Mouse (Mus musculus): Measurements from ENCODE around the gene Clpsl2.
A peak's percentile ranks its signal among the peaks of the same experiment; 100 is the strongest.
"Not testable (repeated sequence)": the region's sequence is repeated elsewhere in the genome, so short reads cannot be mapped to it uniquely, and the experiment has no call there.

Gene Clpsl2

DNA sequence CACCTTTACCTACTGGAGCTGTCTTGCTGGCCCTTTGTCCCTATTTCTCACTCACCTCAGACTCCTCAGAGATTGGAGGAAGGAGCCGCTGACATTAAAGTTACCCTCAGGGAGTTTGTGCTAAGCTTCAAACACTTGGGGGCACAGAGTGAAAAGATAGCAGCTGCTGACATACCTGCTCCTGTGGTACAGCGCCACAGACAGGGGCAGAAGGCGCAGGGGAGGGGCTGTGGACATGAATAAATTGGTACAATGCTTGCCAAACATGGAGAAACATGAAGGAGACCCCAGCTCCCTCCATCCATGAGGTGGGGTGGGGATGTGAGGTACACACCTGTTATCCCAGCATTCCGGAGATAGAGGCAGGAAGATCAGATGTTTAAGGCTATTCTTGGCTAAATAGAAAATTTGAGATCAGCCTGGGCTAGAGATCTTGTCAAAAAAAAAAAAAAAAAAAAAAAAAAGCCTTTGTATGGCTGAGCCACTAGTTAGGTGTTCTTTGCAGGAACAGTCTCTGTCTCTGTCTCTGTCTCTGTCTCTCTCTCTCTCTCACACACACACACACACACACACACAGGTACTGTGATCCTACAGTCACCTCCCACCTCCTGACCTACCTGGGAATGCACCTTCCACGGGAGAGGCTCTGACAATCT is 28.0 kb upstream of the Clpsl2 start:
- no peak for DNase-seq (ENCODE audit: low spot score)

DNA sequence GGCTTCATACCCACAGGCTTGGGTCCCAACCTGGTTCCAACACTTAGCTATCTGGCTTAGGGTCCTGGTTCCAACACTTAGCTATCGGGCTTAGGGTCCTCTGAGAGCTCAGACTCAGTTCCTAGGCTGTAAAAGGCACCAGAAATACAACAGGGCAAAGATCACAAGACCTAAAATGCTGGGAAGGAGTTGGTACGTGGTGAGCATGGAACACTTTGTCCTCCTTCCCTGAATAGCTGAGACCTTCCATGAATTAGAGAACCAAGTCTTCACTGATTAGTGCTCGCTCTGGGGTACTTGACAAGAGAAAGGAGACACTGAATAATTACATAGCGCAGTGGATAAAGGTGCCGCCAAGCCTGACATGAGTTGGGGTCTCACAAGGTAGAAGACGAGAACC is 27.3 kb upstream of the Clpsl2 start:
- no peak for DNase-seq (ENCODE audit: low spot score)

DNA sequence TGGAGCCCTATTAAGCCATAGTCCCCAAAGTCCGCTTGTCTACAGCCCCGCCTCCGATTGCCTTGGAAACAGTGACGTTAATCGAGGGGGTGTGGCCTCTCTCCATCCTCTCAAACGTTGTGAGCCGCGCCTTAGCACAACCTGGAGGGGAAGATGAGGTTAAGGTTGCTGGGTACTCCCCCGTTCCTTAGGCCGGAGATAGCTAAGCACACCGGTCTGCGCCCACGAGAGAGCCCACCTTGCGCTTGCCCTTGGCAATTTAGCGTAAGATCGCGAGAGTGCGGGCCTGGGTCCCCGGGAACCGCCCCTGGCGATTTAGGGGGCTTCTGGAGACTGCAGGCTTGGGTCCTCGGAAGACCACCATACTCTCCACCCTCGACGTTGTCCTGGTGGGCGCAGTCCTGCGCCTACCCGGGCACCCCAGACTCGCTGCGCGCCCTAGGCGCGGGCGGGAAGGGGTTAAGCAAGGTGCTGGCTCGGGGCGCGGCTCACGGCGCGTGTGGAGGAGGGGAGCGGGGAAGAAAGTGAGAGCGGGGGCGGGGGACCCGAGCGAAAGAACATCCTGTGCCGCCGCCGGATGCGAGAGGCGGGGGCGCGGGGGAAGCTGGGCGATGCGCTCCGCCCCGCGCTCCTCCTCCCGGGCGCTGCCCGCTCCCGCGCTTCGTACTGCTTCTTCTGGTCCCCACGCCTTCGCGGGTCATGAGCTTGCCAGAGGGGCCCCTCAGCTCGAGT is 26.4 kb upstream of the Clpsl2 start:
- peak; percentile 70 for DNase-seq (ENCODE audit: low spot score)

DNA sequence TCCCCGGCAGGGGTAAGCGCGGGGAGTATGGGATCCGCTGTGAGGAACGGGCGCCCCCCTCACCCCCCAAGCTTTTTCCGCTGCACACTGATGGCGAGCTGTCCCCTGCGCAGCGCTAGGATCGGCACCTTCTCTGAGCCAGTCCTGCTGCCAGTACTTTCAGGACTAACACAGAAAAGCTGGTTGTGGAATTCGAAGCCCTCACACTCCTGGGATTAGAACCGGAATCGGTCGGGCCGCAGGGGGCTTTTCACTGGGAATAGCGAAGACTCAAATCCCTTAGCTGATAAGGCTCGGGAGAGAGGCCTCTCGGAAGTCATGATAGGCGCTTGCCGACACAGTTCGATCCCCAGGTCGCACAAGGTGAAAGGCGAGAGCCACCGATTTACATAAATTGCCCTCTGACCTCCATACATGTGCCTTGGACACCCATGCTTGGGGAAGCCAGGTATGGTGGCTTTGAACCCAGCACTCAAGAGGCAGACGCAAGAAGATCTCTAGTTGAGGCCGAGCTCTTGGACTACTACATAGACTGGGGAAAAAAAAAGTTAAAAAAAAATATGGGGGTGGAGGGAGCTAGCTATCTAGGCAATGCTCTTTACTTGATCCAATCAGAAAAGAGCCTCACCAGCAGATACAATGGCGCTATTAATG is 25.7 kb upstream of the Clpsl2 start:
- no peak for DNase-seq (ENCODE audit: low spot score)

DNA sequence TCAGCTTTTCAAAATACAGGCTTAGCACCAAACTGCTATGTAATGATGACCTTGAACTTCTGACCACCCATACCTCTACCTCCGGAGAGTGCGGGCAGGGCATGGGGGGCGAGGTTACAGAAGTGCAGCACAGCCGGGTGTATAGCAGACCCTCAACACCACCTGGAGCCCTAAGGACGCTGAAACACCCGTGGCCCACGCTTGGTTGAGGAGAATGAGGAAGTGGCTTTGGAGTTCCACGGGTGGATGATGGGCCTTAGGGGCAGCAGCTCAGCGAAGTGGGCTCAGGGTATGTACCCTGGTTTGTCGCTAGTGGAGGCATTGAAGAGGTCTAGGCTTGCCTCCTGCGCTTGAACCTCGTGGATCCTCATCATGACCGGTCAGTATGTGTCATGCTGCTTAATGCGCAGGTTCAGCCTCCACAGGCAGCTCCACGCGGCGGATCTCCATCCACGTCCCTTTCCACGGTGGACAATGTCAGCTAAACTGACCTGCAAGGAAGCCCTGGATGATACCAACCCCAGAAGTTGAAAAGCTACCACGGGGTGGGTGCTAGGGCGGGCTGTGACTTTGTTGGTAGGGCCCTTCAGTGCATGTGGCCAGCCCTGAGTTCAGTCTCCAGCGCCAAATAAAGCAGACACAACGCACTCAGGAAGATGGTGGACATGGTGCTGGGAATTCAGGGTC is 25.1 kb upstream of the Clpsl2 start:
- no peak for DNase-seq (ENCODE audit: low spot score)

DNA sequence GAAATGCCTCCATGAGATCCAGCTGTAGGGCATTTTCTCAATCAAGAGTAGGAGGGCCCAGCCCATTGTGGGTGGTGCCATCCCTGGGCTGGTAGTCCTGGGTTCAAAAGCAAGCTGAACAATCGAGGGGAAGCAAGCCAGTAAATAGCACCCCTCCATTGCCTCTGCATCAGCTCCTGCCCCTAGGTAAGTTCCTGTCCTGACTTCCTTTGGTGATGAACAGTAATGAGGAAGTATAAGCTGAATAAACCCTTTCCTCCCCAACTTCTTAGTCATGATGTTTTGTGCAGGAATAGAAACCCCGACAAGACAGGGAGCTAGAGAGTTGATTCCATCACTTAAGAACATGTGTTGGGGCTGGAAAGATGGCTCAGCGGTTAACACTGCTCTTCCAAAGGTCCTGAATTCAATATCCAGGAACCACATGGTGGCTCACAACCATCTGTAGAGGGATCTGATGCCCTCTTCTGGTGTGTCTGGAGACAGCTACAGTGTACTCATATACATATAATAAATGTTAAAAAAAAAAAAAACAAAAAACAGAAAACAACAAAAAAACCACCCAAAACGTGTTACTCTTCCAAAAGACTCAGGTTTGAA is 24.3 kb upstream of the Clpsl2 start:
- no peak for DNase-seq (ENCODE audit: low spot score)

DNA sequence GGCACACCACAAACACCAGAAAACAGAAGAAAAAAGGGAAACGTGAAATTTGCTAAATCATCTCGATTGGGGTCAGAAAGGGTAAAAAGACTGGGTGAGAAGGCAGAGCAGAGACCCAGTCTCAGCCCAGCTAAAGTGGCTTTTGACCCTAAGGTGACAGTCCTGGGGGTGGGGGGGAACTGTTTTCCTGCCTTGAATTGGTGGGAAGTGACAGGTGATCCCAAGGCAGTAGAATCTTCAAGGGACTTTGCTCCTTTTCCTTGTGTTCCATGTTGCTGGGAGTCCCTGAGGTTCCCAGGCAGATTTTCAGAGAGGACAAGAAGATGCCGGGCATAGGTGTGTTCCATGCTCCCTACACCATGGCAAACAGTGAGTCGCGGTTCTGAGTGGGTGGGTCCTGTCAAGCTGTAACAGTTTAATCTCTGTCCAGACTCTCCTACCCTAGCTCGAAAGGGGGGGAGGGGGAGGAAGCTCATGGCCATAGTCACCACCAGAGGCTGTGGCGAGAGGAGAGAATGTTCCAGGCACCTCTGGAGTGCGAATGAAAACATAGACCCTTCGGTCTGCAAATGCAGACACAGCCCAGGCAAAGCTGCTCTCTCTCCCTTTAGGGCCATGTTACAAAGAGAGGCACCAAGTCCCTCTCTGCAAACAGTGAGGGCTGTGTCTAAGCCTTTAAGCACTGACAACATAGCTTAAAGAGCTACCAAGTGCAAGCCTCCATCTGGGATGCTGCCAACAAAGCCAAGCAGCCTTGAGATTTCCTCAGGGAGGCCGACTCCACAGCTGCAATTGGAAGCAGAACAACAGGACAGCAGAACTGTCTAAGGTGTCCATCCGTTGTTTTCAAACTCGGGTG is 21.8 kb upstream of the Clpsl2 start:
- peak; percentile 96 for DNase-seq (ENCODE audit: low spot score)

DNA sequence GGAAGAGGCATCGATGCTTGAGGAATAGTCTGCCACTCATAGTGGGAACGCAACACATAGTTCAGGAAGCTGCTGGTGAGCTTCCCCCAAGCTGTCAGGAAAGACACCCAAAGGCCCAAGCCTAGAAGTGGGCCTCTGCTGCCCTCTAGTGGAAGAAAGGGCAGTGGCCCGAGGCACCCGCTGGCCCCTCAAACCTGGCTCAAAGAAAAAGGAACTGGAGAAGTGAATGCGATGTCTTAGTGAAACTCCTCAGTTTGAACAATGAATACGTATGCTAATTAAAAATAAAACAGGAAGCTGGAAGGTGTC is 21.2 kb upstream of the Clpsl2 start:
- DNase-seq (ENCODE audit: low spot score): peak; percentile 94

DNA sequence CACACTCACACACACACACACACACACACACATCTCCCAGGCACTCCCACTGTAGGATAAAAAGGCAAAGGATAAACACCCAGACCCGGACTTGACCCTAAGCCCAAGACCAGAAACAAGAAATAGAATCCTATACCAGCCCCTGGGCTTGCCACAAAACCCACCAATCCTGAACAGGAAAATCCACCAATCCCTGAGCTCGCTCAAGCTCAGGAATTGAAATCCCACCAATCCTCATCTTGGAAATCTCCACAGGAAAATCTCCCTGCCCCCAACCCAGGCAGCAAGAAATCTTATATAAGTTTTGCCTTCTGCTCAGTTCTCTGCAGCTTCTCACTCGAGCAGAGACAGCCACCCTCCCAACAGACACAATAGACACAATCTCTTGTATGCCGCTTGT is 20.1 kb upstream of the Clpsl2 start:
- no peak for DNase-seq (ENCODE audit: low spot score)

DNA sequence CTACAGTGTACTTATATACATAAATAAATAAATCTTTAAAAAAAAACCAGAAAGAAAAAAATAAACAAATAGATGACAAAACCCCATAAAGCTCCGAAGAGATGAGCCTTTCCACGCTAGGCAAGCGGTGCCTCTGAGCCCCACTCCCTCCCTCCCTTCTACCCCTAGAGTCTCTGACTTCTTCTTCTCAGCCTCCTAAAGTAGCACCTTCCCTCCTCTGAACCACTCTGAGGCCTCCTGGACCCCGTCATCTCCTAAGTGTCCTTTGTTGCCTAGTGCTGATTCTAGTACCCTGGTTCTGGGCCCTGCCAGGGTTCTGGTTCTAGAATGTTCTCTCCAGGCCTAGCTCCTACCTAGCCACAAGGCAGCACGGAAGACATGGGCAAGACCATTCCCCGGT is 18.7 kb upstream of the Clpsl2 start, which contains the start of gene Armc12:
TSS of gene Armc12 (plus strand) at position 301 of the 400 bp plus-strand sequence.
- DNase-seq (ENCODE audit: low spot score): no peak

DNA sequence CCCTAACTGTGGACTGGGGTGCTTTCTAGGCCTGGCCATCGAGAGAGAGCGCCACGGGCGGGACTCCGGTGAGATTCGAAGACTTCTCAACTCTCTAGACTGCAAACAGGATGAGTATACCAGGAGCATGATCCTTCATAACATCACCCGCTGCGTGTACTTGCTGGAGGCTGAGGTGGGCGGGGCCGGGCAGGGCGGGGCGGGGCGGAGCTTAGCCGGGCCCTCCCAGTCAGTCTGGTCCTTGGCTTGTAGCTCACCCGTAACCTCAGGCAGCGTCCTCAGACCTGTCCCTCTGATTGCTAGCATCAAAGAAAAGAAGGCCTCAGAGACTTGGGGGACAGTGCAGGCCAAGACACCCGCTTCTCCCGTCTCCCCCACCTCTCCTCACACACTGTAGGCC is 17.3 kb upstream of the Clpsl2 start:
- no peak for DNase-seq (ENCODE audit: low spot score)

DNA sequence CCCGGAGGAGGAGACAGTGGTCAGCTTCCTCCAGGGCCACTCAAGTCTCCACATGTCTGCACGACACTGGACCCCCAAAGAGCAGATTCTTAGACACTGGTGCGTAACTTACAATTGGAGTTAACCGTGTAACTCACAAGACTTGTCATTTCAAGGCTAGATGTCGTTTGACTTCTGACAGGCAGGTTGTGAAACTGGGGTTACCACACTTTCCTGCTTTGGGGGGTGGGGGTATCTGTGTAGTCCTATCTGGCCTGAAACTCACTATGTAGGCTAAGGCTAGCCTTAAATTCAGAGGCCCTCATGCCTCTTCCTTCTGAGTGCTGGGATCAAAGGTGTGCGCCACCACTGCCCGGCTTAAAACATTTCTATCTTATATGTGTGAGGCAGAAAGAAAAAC is 16.7 kb upstream of the Clpsl2 start:
- DNase-seq (ENCODE audit: low spot score): no peak

DNA sequence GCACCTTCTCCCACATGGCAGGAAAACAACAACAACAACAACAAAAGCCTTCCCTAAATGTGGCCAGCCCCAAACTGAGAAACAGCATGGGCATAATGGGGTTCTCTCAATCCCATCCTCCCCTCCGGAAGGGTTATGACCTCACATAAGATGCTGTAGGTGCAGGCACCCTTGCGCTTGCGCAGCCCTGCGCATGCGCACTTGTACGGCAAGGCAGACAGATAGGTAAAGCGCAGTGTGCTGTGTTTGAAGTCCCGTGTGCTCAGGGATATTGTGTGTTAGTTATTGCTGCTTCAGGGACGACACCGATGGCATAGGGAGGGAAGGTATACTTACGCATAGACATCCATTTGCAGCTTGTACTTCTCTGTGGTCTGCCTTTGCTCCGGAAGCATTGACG is 15.9 kb upstream of the Clpsl2 start:
- no peak for DNase-seq (ENCODE audit: low spot score)

DNA sequence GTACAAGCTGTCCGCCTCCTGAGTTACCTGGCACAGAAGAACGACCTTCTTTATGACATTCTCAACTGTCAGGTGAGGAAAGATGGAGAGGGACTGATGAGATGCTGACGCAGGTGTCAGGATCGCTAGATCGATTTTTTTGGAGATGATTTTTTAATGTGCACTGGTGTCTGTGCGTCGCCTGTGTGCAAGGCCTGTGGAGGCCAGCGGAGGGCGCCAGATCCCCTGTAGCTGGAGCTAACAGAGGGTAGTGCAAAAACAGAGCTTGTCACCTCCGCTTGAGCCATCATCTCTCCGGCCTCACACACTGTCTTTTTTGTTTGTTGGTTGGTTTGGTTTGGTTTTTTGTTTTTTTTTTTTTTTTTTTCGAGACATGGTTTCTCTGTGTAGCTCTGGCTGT is 11.3 kb upstream of the Clpsl2 start:
- no peak for DNase-seq (ENCODE audit: low spot score)

DNA sequence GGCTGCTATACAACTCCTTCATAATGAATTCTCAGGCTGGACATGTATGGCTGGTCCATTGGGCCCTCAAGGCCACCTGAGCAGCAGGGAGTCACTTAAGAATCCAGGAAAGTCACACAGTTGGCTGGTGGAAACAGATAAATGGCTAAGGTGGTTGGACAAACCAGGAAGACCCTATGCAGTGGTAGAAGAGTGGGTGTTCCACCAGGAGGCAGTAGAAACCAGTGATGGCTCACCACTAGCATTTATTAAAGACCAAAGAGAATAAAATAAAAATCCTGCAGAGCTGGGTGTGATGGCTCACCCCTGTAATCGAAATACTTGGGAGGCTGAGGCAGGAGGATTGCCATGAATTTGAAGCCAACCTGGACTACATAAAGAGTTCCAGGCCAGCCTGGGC is 2.3 kb upstream of the Clpsl2 start:
- DNase-seq (ENCODE audit: low spot score): no peak

DNA sequence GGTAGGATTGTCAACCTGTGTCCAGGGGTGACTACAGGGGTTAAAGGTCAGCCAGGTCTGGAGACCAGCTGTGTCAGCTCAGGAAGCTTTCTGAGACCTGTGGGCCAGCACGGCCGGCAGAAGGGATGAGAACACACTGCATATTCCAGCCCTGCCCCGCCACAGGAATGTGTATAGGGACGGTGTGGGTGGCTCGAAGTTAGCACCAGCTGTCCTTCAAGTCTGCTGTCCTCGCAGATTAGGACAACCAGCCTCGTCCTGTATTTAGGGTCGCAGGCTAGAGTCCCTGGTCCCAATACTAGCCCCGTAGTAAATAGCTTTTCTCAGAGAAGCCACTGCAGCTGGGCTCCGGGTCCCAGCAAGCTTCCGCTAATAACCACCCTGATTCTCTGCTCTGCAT is 661 bp upstream of the Clpsl2 start:
- DNase-seq (ENCODE audit: low spot score): no peak

DNA sequence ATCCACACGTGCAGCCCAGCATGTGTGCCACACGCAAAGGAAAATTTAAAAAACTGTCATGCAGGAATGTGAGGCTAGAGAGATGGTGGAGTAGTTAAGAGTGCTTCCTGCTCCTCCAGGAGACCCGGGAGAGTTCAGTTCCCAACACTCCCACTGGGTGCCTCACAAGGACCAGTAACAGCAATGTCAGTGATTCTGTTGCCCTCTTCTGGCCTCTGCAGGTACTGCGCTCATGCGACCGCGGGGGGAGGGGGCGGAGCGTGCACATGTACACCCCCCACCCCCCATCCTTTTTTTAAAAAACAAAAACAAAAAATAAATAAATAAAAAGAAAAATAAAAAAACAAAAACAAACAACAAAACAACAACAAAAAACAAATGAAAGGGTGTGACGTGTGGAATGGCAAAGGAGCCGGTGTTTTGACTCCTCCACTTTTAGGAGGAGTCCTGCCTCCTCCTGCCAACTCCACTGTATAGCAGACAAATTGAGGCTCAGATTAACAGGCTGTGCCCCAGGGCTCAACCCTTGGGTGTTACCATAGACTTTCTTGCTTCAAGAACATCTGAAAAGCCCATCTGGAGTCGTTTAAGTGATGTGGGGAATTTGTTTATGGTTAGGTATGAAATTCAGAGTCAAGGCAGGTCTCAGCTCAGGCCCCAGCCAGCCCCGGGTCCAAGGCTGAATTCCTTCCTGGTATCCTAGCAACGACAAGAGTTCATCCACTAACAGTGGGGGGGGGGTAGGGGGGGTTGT is 4.0 kb downstream of the Clpsl2 start:
- DNase-seq (ENCODE audit: low spot score): peak; percentile 81

DNA sequence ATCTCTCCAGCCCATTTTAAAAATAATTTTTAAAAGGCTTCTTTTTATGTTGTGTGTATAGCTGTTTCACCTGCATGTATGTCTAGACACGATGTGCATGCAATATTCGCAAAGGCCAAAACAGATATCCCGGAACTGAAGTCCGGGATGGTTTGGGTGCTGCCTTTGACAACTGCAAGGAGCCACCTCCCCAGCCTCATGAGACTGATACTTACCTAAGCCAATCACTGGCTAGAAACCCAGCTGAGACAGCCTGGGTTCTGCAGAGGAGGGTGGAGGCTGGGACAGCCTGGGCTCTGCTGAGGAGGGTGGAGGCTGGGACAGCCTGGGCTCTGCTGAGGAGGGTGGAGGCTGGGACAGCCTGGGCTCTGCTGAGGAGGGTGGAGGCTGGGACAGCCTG is 4.8 kb downstream of the Clpsl2 start:
- not testable (repeated sequence) for DNase-seq (ENCODE audit: low spot score)

DNA sequence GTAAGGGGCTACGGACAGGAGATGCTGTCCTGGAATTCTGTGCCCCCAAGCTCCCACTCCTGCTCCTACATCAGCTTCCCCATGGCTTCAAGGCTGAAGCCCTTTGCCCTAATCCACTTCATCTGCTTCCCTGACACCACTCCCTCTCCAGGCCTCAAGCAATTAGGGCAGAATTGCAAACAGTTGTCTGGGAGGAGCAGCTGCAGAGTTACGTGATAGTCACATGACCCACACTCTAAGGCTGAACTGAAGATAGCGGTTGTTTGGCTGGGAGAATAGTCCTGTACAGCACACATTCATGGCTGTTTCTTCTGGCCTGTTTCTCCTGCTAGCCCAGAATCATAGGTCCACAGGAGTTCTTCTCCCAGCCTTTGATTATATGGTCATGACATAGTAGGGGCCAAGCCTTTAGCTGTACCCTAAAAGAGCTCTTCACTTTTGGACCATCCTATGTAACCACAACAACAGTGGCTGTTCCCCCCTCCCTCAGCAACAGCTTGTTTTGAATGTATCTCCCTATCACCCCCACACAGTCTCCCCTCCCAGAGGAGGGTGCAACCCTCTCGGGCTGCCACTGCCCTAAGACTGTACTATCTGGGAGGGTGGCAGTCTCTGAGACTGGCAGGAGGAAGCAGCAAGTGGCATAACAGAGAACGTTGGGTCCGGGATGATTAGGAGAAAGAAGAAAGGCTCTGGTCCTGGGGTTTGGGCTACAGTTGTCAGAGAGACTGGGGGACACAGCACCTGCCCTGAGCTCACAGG is 7.6 kb downstream of the Clpsl2 start:
- peak; percentile 87 for DNase-seq (ENCODE audit: low spot score)

DNA sequence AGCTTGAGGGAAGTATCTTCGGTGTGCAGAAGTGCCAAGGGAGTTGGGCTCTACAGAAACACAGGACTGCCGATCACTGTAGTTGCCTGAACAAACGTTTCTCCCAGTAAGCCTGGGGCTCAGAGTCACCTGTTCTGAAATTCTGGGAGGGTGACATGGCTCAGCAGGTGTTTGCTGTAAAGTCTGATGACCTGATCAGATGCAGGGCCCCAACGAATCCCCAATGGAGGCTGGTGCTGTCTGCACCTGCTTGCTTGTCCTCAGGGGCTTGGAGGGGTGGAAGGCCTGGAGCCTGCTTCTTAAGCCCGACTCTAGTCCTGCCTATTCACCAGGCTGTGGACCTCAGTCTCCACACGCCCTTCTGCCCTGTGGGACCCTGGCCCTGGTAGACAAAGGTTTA is 8.6 kb downstream of the Clpsl2 start:
- no peak for DNase-seq (ENCODE audit: low spot score)
